Mouse (Mus musculus): Measurements from ENCODE around the gene Cnnm1.

- no peak for TF ChIP-seq ZC3H11A (IDR thresholded peaks at IDR 0.05; ENCODE audit: borderline replicate concordance, low read depth, low read length)
- no peak for TF ChIP-seq MAFK (IDR thresholded peaks at IDR 0.05; ENCODE audit: insufficient read depth, low read depth, low read length)
Measured at GRCm38 (mm10) chr19:43476063-43476462, 35.8 kb downstream of the Cnnm1 start.

All from ES-E14 (cell line).